Mouse (Mus musculus): ENCODE measurements around the gene Haus7.

- TF ChIP-seq CTCF (conservative IDR thresholded peaks at IDR 0.05; ENCODE audit: low read length) (no peak), NANOG (IDR thresholded peaks at IDR 0.05; ENCODE audit: borderline replicate concordance, low read length) (no peak), POU5F1 (IDR thresholded peaks at IDR 0.05; ENCODE audit: borderline replicate concordance, low read length) (no peak)
These were observed 62.4 kb downstream of the Haus7 start for GRCm38 (mm10) chrX:73396446-73396845.

Data from E14TG2a.4 (cell line).